Mouse (Mus musculus) bone marrow macrophage, adult 2 months (primary cell): ENCODE data around the gene Ttll1.

ENCODE experiments used
- CTCF ChIP-seq: IDR thresholded peaks from 2 replicates; pipeline ENCODE4 v1.5.1; 2012; ENCODE audit warnings: low read depth, mild to moderate bottlenecking, low read length, moderate library complexity
- POLR2A ChIP-seq: IDR thresholded peaks from 2 replicates; pipeline ENCODE4 v1.6.1; 2012; ENCODE audit warnings: mild to moderate bottlenecking, low read depth, low read length, borderline replicate concordance

DNA sequence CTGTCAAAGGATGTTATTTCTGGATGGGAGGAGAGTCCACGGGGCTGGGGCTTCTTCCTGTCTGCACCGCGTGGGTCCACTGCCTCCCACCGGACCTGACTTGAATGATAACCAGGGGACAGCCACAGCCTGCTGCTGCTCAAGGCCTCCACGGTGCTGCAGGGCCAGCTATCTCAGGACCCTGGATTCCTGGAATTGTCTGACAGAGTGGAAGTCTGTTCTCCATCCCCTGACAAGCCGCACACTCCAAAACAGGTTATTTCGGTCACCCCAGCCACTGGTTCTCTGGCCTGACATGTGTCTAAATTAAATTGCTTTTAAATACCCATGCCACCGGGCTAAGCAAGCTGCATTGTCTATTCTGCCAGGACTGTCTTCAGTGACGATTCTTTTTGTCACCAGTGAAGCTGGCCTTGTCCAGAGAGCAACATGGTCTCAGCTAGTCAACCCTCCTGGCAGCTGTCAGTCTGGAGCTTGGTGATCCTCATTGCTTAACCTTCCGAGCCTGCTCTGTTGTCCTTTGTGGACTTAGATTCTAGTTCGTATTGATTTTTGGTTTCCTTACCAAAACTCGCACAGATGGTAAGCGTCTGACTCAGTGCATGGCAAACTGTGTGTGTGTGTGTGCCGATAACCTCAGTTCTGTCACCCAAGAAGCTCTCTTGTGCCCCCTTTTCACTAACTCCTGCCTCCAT is 13.1 kb upstream of the Ttll1 start:
- no peak for TF ChIP-seq POLR2A
- no peak for TF ChIP-seq CTCF
